Mouse (Mus musculus): ENCODE results near the gene Banp. TPM values are rescaled to one million over a fixed set of nuclear protein-coding genes. Genes with fewer than 3 reads are reported as not detected.

Gene Banp
- polyA plus RNA-seq, 1 experiment from 2014 or later, result 47.2 TPM

GRCm38 (mm10) chr8:121966110-121966509, 16.6 kb downstream of the Banp start:
- Histone ChIP-seq H3K9me3 (replicated peaks; ENCODE audit: control insufficient read depth, low read length) (no peaks in the 10 kb centered on the region), H3K4me3 (ENCODE audit: low read depth, low read length) (no peak overlapping the region), H3K4me1 (ENCODE audit: control insufficient read depth, insufficient read depth, low read length) (peaks cover 19% of the 10 kb centered on the region), H3K36me3 (ENCODE audit: control insufficient read depth, insufficient read depth, low read length) (no peaks in the 10 kb centered on the region), H3K9ac (ENCODE audit: low read length) (0 out of 2 replicates have a peak overlapping the region, but pooled peaks have one; percentile 1), H3K27me3 (replicated peaks; ENCODE audit: control insufficient read depth, insufficient read depth, low read length) (no peaks in the 10 kb centered on the region), H3K27ac (ENCODE audit: low read depth, low read length) (no peak overlapping the region), H3K4me2 (ENCODE audit: low read length) (no peak overlapping the region)
- WGBS, result 71% methylated on average over 5 of the region's 5 CpGs
- ATAC-seq (no peak), DNase-seq (ENCODE audit: low spot score) (no peak)

GRCm38 (mm10) chr8:121966714-121967448, 17.3 kb downstream of the Banp start:
- ATAC-seq (peak; percentile 69), DNase-seq (ENCODE audit: low spot score) (peak; percentile 45)
- H3K4me3 ChIP-seq (ENCODE audit: low read depth, low read length), result no peak overlapping the region
- no peaks in the 10 kb centered on the region for H3K27me3 ChIP-seq (replicated peaks; ENCODE audit: control insufficient read depth, insufficient read depth, low read length)
- no peaks in the 10 kb centered on the region for H3K36me3 ChIP-seq (ENCODE audit: control insufficient read depth, insufficient read depth, low read length)
- 0 out of 2 replicates have a peak overlapping the region, but pooled peaks have one; percentile 33 for H3K27ac ChIP-seq (ENCODE audit: low read depth, low read length)
- 21% methylated on average over 7 of the region's 7 CpGs for WGBS
- H3K9me3 ChIP-seq (replicated peaks; ENCODE audit: control insufficient read depth, low read length), result no peaks in the 10 kb centered on the region
- no peak overlapping the region for H3K4me2 ChIP-seq (ENCODE audit: low read length)
- no peak overlapping the region for H3K9ac ChIP-seq (ENCODE audit: low read length)
- peaks cover 22% of the 10 kb centered on the region for H3K4me1 ChIP-seq (ENCODE audit: control insufficient read depth, insufficient read depth, low read length)

- H3K36me3 ChIP-seq (ENCODE audit: control insufficient read depth, insufficient read depth, low read length), result no peaks in the 10 kb centered on the region
- ATAC-seq (no peak), DNase-seq (ENCODE audit: low spot score) (no peak)
- no peaks in the 10 kb centered on the region for H3K27me3 ChIP-seq (replicated peaks; ENCODE audit: control insufficient read depth, insufficient read depth, low read length)
- H3K27ac ChIP-seq (ENCODE audit: low read depth, low read length), result peak overlapping the region; percentile 6; the same call in 1 of the 2 replicates
- 57% methylated on average over 4 of the region's 4 CpGs for WGBS
- H3K4me2 ChIP-seq (ENCODE audit: low read length), result no peak overlapping the region
- no peak overlapping the region for H3K4me3 ChIP-seq (ENCODE audit: low read depth, low read length)
- no peak overlapping the region for H3K9ac ChIP-seq (ENCODE audit: low read length)
- H3K9me3 ChIP-seq (replicated peaks; ENCODE audit: control insufficient read depth, low read length), result no peaks in the 10 kb centered on the region
- H3K4me1 ChIP-seq (ENCODE audit: control insufficient read depth, insufficient read depth, low read length), result peaks cover 22% of the 10 kb centered on the region
These were observed 18.4 kb downstream of the Banp start for GRCm38 (mm10) chr8:121967977-121968376.

DNA sequence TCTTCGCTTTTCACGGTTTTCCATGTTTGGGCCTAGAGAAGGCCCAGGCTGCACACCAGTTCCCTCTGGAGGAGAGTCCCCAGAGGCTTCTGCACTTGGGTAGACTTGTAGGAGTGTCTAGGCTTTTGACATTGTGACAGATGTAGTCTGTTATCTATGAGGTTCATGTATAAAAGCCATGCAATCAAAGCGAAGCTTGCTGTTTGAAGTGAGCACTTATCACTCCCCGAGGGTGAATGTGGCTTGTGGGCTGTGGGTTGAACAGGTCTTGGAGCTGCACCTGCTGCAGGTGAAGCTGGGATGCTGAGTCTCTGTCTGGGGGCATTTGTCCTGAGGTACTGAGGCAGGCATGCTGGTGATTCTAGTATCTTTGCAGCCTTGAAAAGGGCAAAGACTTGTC, 19.0 kb downstream of the Banp start:
- Histone ChIP-seq H3K4me1 (ENCODE audit: control insufficient read depth, insufficient read depth, low read length) (peaks cover 22% of the 10 kb centered on the region), H3K4me3 (ENCODE audit: low read depth, low read length) (no peak overlapping the region), H3K27ac (ENCODE audit: low read depth, low read length) (peak overlapping the region; percentile 6; the same call in 1 of the 2 replicates), H3K9me3 (replicated peaks; ENCODE audit: control insufficient read depth, low read length) (no peaks in the 10 kb centered on the region), H3K27me3 (replicated peaks; ENCODE audit: control insufficient read depth, insufficient read depth, low read length) (no peaks in the 10 kb centered on the region), H3K4me2 (ENCODE audit: low read length) (no peak overlapping the region), H3K36me3 (ENCODE audit: control insufficient read depth, insufficient read depth, low read length) (no peaks in the 10 kb centered on the region), H3K9ac (ENCODE audit: low read length) (no peak overlapping the region)
- DNase-seq (ENCODE audit: low spot score), result no peak
- ATAC-seq, result no peak
- WGBS, result 79% methylated on average over 4 of the region's 4 CpGs

DNA sequence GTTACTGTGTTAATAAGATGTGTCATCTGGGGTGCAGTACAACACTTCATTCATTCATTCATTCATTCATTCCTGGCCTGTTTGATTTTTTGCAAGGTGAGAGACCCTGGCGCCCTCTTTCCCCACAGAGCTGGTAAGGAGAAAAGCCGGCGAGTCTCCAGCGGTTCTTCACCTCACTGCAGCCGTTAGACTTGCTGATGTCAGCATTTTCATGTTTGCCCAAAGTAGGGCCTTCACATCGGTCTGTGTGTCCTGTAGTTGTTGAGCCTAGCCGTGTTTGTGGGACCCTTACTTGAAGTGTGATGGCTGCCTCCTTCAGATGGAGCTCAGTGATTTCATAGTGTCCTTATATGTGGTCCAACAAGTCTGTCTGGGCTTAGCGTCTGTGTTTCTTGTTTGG, 20.7 kb downstream of the Banp start:
- Histone ChIP-seq H3K4me2 (ENCODE audit: low read length) (no peak overlapping the region), H3K9me3 (replicated peaks; ENCODE audit: control insufficient read depth, low read length) (no peaks in the 10 kb centered on the region), H3K9ac (ENCODE audit: low read length) (no peak overlapping the region), H3K36me3 (ENCODE audit: control insufficient read depth, insufficient read depth, low read length) (peaks cover 15% of the 10 kb centered on the region), H3K27ac (ENCODE audit: low read depth, low read length) (peak overlapping the region; percentile 62; the same call in 1 of the 2 replicates), H3K4me1 (ENCODE audit: control insufficient read depth, insufficient read depth, low read length) (peaks cover 22% of the 10 kb centered on the region), H3K4me3 (ENCODE audit: low read depth, low read length) (no peak overlapping the region), H3K27me3 (replicated peaks; ENCODE audit: control insufficient read depth, insufficient read depth, low read length) (no peaks in the 10 kb centered on the region)
- DNase-seq (ENCODE audit: low spot score) (no peak), ATAC-seq (no peak)
- WGBS, result 90% methylated on average over 8 of the region's 8 CpGs

DNA sequence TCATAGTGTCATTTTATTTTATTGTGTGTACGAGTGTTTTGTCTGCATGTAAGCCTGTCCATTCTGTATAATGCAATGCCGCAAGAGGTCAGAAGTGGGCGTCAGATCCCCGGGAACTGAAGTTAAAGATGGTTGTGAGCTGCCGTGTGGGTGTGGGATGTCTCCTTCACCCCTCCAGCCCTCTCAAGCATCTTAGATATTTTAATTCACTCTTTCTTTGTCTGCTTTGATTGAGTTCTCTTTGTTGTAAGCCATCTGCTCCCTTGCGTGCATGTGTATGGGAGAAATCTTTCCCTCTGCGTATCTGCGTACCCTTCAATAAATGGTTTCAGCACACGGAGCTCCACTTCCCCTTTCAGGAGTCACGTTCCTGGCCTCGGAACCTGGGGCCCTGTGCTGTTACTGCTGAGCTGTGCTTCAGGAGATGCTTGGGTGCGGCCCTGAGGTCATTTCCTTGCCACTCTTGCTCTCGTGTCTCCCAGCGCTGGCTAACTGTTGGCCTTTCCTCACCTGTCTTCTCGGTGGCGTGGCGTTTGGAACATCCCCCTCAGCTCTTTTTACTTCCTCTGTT, 22.0 kb downstream of the Banp start:
- H3K27ac ChIP-seq (ENCODE audit: low read depth, low read length), result peak overlapping the region; percentile 65; the same call in 1 of the 2 replicates
- H3K36me3 ChIP-seq (ENCODE audit: control insufficient read depth, insufficient read depth, low read length), result peaks cover 28% of the 10 kb centered on the region
- WGBS, result 67% methylated on average over 17 of the region's 17 CpGs
- no peak for ATAC-seq
- H3K4me1 ChIP-seq (ENCODE audit: control insufficient read depth, insufficient read depth, low read length), result peaks cover 17% of the 10 kb centered on the region
- no peak for DNase-seq (ENCODE audit: low spot score)
- H3K4me3 ChIP-seq (ENCODE audit: low read depth, low read length), result no peak overlapping the region
- no peaks in the 10 kb centered on the region for H3K27me3 ChIP-seq (replicated peaks; ENCODE audit: control insufficient read depth, insufficient read depth, low read length)
- no peak overlapping the region for H3K4me2 ChIP-seq (ENCODE audit: low read length)
- H3K9ac ChIP-seq (ENCODE audit: low read length), result 0 out of 2 replicates have a peak overlapping the region, but pooled peaks have one; percentile 22
- no peaks in the 10 kb centered on the region for H3K9me3 ChIP-seq (replicated peaks; ENCODE audit: control insufficient read depth, low read length)

- no peaks in the 10 kb centered on the region for H3K9me3 ChIP-seq (replicated peaks; ENCODE audit: control insufficient read depth, low read length)
- no peak overlapping the region for H3K9ac ChIP-seq (ENCODE audit: low read length)
- H3K4me2 ChIP-seq (ENCODE audit: low read length), result no peak overlapping the region
- H3K4me1 ChIP-seq (ENCODE audit: control insufficient read depth, insufficient read depth, low read length), result 0 out of 2 replicates have a peak, but pooled peaks cover 4% of the 10 kb centered on the region
- DNase-seq (ENCODE audit: low spot score), result no peak
- no peak for ATAC-seq
- 96% methylated on average over 28 of the region's 28 CpGs for WGBS
- no peak overlapping the region for H3K27ac ChIP-seq (ENCODE audit: low read depth, low read length)
- H3K4me3 ChIP-seq (ENCODE audit: low read depth, low read length), result no peak overlapping the region
- peaks cover 46% of the 10 kb centered on the region for H3K36me3 ChIP-seq (ENCODE audit: control insufficient read depth, insufficient read depth, low read length)
- no peaks in the 10 kb centered on the region for H3K27me3 ChIP-seq (replicated peaks; ENCODE audit: control insufficient read depth, insufficient read depth, low read length)
These were observed 24.4 kb downstream of the Banp start for GRCm38 (mm10) chr8:121973906-121974305.

DNA sequence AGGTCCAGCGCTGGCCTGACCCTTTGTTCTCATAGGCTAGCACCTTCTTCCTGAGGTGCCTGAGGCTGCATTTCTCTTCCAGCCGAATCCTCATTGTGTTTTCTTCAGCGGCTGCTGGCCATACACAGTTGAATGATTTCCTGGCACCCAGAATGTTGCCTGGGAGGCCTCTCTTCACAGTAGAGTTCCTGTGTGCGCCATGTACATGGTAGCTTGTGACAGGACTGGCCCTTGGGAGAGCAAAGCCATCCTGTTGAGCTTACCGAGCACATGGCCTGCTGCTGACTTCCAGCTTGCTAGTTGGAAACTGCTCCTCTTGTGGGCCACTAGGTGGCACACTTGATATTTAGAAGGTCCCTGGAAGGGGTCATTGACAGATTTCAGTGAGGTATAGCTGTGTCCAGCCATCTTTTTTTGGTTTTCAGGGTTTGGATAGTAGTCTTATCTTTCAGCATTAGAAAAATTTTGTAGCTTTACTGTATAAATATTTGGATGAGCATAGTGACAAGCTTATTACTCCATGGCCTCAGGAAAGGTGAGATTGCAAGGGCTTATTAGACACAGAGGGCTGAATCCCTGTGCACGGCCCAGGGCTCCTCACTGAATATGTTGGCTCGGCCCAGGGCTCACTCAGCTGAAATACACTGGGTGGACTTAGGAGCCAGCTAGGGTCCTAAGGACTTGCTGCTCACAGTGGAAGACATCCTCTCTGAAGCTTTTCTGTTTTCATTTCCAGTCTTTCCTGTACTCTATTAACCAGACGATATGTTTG, 28.5 kb downstream of the Banp start:
- Histone ChIP-seq H3K4me2 (ENCODE audit: low read length) (no peak overlapping the region), H3K9me3 (replicated peaks; ENCODE audit: control insufficient read depth, low read length) (no peaks in the 10 kb centered on the region), H3K4me3 (ENCODE audit: low read depth, low read length) (no peak overlapping the region), H3K27ac (ENCODE audit: low read depth, low read length) (no peak overlapping the region), H3K27me3 (replicated peaks; ENCODE audit: control insufficient read depth, insufficient read depth, low read length) (no peaks in the 10 kb centered on the region), H3K36me3 (ENCODE audit: control insufficient read depth, insufficient read depth, low read length) (peaks cover 80% of the 10 kb centered on the region), H3K4me1 (ENCODE audit: control insufficient read depth, insufficient read depth, low read length) (no peaks in the 10 kb centered on the region), H3K9ac (ENCODE audit: low read length) (no peak overlapping the region)
- peak; percentile 80 for DNase-seq (ENCODE audit: low spot score)
- ATAC-seq, result peak; percentile 37; the same call in 1 of the 2 replicates
- 71% methylated on average over 8 of the region's 8 CpGs for WGBS

All from forebrain, embryonic 14.5 days (tissue).